Mouse (Mus musculus) ES-CJ7 (cell line): ENCODE measurements around the gene Nt5dc2.
A peak's percentile ranks its signal among the peaks of the same experiment; 100 is the strongest.

Experiments used
- DNase-seq: peaks from one replicate; pipeline ENCODE4 v3.0.0; 2011; ENCODE audit warnings: low read depth, low spot score

The Nt5dc2 gene

DNA sequence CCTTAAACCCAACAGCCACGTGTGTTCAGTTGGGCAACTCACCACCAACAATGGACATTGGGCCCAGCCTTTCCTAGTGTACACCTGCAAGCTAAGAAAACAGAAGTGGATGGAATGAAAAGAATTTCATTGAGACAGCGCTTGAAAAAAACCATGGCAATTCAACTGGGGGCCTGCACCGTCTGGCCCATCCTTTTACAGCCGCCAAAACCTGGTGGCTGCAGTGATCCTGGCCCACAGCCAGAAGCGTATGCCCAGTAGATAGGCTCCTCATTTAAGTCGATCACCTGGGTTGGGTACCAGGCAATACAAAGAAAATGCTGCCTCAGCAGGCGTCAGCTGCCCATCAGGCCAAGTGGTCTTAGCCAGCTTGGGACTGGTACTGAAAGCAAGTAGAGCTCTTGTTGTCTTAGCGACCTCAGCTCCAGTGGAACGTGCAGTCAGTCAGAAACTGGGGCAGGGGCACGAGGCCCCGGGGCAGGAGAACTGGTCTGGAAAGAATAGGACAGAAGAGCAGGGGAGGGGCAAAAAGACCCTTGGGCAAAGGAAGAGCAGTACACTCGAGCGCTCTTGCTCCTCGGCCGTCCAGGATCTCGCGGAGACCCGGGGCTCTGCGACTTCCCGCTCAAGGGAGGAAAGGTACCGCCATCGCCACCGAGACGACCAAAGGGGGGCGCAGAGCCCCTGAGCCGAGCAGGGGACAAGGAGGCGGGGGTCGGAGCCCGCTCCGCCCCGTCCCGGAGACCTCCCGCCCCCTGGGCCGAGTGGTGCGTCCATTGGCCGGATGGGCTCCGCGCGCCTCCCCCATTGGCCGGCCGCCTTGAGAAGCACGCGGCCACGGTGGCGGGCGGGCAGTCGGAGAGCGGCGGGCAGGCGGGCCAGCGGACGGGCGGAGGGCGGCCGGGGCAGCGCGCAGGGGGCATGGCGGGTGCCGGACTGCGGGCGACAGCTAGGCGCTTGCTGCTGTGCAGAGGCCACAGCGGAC lies at the start of gene Nt5dc2:
TSS of gene Nt5dc2 (plus strand) at position 818 of the 985 bp plus-strand sequence.
- peak; percentile 75 for DNase-seq

DNA sequence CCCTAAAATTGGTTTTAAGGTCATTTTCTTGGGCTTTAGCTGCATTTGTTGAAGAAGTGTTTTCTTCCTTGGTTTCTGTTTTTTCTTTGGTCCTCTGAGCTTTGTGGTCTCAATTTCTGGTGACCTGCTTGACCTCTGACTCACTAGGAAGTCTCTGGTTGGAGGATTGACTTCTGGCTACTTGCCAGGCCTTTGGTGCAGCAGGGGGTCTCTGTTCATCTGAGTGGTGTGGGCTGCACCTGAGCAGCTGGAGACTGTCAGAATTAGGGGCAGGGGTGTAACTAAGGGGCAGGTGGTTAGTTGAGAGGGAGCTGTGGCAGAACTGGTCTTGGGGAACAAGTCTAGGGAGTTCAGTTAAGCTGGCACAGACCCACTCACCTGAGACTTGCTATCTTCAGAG lies 49.7 kb upstream of the Nt5dc2 start:
- DNase-seq, result peak; percentile 66

DNA sequence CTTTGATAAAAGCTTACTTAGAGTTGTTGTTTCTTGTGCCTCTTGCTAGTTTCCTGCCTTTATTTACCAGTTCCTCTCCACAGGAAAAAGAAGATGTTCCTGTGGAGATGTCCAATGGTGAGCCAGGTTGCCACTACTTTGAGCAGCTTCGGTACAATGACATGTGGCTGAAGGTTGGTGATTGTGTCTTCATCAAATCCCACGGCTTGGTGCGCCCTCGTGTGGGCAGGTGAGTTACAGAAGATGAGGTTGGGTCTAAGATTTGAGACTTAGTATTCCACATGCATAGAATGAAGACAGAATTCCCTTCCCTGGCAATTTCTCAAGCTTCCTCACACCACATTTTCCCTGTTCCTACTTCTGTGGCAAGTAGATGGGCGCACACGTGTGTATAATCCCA lies 43.4 kb upstream of the Nt5dc2 start:
- peak; percentile 71 for DNase-seq

DNA sequence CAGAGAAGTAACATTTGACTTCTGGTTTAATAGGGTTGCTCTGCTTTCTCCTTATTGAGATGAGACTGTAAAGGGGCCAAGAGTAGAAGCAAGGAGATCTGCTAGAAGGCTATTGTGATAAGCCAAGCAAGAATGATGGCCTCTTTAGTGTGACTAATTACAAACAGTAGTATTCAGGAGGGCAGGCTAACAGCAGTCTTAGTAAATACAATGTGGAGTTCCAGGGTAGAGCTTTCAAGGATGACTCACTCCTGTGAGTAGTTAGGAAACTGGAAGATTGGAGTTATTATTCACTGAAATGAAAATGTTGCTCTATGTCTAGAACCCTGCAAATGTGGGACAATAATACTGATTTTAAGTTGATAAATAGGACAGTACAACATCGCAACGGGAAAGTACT lies 42.3 kb upstream of the Nt5dc2 start:
- no peak for DNase-seq

DNA sequence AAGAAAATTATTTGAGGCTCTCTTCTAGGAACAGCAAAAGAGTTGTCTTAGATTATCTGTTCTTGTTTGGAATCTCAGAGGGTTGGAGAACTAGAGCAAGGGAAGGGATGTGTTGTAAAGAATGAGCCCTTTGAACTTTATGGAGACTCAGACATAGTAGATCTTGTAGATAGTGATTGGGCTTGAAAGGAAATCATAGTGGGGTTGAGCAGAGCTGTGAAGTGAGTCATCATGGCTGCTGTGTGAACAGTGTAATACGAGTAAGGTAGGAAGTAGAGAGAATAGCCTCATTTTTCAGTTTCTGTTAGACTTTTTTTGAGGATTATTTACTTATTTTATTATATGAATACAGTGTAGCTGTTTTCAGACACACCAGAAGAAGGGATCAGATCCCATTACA lies 40.9 kb upstream of the Nt5dc2 start:
- DNase-seq, result no peak

DNA sequence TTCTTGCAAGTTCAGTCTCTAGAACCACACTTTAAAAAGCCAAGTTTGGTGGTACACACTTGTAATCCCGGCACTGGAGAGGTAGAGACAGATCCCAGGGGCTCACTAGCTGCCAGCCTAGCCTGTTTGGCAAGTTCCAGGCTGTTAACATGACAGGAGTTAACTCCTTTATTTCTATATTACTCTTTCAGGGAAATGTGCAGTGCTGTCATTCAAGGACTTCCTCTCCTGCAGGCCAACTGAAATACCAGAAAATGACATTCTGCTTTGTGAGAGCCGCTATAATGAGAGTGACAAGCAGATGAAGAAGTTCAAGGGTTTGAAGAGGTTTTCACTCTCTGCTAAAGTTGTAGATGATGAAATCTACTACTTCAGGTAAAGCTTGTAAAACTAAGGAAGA lies 25.7 kb upstream of the Nt5dc2 start:
- no peak for DNase-seq

DNA sequence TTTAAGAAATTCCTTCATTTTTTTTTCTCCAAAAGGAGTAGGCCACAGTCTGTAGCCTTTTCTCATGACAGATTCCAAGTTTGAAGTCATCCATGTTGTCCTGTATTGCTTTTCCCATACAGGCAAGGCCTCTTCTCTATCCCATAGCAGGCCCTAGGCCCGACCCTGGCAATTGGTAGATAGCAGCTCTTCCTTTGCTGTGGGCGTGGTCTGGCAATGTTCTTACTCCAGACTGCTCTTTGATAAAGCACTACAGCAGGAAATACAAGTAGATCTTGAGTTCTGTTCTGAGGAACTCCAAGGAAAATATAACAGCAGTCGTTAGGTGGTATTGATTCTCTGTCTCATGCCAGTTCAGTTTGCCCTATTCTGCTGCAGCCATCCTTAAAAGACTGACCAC lies 20.2 kb upstream of the Nt5dc2 start:
- DNase-seq, result no peak

DNA sequence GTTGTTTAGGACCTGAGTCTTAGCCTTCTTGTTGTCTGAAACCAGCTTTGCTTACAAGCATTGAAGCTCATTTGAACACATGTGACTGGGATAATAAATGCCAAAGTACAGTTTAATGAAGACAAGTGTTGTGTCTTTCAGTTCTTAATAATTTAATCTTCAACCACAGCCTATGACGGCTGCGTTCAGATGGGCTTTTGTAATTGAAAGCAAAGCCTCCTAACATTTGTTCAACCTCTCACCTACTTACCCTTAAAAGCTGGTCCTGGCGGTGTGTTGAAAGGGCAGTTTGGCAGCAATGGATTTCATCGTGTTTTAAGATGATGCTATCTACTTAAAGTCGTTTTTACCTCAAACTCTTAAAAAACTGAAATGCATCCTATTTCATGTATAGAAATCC lies 18.7 kb upstream of the Nt5dc2 start:
- DNase-seq, result no peak

DNA sequence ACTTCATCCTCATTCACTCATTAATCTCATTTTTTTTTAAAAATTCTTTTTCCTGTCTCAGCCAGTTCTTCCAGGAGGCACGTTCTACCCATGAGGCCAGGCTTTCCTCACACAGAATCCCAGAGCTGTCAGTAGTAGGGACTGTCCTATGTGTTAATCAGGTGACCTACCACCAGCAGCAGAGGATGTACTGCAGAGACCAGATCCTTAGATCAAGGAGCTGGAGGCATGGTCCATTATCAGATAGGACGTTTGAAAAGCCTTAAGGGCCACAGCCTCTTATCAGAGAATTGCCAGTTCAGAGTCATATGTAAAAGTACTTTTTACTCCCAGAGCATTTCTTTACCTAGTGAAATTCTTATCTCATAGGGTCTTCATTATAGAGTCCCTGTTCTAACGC lies 16.8 kb upstream of the Nt5dc2 start:
- no peak for DNase-seq

DNA sequence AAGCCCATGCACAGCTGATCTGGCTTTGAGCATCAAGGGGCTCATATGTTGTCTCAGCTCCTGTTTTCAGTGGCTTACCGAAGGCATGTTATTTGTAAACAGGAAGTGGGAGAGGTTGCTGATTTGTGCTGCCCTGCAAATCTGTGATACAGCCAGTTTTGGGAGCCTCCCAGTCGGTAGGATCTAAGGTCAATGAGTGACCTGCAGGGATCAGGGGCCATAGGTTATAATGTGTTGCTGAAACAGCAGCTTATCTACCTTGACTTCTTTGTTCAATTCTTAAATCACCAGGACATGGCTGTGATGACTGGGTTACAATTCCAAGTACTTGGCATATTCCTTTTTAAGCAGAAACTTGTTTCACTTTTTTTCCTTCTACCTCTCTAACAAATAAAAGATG lies 15.3 kb upstream of the Nt5dc2 start:
- no peak for DNase-seq

DNA sequence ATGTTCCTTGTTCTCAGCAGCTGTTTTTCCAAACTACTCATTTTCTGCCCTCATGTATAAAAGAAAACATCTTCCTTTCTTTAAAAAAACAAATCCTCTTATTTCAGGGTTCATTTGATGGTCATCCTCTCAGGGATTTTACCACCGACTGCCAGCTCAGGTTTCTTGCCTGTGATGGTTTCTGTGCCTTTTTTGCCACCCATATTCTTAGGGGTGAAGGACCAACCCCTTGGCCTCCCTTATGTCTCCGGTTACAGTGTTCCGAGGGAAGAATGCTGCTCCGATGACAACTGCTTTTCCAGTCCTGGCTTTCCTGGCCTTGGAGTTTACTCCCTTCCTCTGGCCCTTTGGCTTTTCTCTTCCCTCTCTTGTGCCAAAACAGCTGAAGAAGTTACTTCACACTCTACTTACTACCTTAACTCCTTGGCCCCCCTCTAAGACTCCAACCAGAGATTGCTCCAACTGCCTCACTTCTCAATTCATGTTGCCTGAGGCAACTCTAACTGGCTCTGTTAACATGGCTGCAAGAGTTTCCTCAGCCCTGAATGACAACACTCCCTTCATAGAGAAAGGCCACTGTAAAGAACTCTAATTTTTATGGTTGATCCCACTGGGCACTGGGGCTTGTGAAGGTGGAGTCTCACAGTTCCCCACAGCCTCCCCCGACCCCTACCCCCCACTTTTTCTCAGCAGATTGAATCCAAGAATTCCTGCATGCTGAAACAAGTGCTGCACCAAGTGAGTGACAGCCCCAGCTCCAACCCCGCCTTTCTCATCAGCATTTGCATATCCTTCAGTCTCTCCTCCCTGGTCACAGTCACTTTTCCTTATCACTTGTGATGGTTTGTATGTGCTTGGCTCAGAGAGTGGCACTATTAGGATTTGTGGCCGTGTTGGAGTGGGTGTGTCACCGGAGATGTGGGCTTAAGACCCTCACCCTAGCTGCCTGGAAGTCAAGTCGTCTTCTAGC lies 5.5 kb upstream of the Nt5dc2 start:
- DNase-seq, result no peak

DNA sequence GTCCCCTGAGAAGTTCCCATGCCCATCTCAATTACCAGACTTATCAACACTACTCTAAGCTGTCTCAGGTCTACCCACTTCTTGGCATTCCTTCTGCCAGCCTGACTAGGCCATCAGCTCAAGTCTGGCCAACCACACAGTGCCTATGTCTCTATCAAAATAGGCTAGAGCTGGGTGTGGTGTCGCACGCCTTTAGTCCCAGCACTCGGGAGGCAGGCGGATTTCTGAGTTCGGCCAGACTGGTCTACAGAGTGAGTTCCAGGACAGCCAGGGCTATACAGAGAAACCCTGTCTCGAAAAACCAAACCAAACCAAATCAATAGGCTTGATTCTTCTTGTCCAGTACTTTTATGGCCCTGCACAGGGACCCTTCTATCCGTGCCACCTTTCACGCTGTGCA lies 4.0 kb upstream of the Nt5dc2 start:
- no peak for DNase-seq

DNA sequence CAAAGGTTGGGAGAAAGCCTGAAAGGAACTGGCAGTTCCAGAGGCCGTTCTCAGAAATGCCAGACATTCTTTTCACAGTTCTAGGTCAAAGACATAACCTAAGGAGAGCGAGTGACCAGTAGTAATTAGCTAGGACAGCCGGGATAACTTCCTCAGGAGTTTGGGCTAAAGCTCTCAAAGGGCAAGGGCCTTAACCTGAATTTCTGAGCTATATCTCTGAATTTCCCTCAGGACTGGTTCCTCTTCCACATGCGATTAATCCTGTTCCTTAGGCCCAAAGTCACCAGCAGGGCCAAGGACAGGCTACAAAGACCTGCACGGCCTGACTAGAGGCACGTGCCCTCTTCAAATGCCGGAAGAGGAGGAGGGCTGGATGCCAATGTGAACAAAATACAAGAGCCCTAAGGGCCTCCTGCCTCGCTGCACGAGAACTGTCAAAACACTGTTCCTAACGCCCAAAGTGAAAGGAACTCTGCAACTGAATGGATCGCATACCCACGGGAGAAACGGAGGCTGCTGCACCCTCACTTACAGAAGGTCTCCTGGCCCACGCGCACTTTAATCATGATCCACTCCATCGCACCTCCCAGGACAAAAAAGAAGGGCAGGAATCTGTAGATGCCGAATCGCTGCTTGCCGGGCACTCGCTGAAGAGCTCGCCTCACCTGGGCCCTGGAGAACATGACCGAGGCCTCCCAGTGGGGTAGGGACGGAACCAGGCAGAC lies 2.6 kb upstream of the Nt5dc2 start:
- DNase-seq, result peak; percentile 45

DNA sequence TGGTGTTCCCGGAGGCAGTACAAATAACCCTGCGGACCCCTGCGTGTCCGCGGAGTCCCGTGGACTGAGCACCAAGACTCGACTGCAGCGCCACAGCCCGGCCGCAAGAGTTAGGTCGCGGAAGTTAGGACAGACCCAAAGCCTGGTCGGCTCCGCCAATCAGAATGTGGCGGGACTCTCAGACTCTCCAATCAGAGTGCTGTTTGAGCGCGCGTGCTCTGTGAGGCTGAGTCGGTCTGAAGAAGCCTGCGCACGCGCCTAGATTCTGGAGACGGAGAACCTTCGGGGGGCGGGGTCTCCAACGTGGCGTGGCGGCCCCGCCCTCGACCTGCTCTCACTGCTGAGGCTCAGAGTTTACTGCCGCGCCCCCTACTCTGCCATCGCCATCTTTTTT lies 2.0 kb upstream of the Nt5dc2 start, which contains the start of gene Smim4:
TSS of gene Smim4 (minus strand) at position 131 of the 394 bp plus-strand sequence.
- DNase-seq, result peak; percentile 99

DNA sequence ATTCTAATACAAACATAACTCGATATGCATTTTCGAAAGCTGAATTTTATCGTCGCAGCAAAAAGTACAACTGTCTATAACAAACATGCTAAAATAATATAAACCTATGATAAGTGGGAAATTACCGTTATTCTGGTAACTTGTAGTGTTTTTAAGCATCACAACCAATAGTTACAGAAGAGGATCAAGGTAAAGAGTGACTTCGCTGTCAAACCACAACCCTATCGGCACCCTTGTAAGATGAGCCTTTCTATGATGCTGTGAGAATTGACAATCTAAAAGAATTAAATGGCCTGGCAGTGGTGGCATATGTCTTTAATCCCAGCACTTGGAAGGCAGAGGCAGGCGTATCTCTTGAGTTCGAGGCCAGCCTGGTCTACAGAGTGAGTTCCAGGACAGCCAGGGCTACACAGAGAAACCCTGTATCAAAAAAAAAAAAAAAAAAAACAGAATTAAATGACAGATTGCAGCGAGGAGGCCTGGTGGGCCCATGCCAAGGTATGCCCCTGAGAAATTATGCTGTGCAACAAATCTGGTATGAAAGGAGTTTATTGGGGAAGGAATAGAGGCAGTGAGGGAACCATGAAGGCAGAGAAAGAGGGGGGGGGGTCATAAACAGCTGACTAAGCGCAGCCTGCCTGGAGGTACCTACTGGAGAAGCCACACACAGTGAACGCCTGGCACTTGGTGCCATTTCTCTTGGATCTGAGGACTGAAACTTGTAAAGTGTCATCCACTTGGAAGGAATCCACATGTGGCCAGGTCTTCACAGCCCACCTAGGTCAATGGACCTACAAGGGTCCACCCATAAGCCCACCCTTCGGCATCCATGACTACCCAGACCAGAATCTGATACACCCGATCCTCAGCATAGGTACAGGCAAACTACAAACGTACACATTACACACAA lies 1.3 kb upstream of the Nt5dc2 start:
- no peak for DNase-seq

DNA sequence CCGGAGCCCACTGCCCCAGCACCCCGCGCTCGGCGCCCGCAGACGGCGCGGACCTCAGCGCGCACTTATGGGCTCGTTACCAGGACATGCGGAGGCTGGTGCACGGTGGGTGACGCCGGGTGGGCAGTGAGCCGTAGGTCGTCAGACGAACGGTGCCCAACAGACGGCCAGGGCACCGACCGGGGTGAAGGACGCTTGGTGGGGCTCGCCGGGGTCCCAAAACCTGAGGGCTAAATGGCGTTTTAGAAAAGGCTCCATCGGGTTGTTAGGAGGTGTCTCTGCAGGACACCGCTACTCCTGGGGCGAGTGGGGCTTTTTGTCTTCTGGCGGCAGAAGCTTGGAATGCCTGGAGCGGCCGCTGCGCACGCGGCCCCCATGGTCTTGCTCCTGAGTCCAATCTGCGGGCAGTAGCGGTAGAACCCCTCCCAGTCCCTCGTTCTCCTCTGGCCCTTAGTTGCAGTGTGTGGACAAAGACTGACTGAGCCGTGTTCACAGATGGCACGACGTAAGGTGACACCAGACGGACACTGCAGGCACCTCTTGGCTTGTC lies 494 bp downstream of the Nt5dc2 start:
- DNase-seq, result no peak

DNA sequence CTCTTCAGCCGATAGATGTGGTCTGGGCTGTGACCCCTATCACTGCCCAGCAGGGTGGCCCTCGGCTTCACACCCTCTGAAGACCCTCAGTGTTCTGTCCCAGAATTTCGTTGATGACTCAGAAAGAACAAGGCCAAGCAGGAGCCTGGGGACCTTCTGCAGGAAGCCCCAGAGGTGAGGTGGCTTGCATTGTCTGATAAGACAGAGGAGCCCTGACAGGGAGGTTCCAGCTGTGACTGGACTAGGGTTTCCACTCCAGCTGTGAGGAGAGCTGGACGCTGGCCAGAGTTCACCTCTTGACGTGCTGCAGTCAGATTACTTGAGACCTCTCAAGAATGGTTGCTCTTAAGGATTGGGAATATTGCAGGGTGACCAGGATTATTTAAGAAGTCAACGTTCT lies 1.2 kb downstream of the Nt5dc2 start:
- no peak for DNase-seq

DNA sequence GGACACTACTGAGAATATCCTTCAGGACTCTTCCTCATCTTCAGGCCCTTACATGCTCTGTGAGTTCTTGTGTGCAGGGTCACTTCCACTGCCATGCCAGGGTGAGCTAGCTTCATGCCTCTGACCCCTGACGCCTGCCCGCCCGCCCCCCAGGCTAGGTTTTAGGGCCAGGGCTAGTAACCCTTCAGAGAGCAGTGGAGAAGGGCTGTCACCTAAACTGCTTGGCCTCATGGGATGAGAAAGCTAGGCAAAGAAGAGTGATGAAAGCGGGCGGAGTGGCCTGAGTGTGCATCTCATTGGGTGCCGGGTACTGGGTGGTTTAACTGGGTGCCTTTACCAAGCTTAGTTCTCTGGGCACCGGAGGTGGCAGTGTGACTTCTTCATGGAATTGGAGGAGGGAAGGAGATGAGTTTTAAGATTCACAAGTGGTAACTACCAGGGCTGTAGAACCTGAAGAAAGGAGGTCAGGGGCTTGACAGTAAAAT lies 1.7 kb downstream of the Nt5dc2 start:
- DNase-seq, result no peak

DNA sequence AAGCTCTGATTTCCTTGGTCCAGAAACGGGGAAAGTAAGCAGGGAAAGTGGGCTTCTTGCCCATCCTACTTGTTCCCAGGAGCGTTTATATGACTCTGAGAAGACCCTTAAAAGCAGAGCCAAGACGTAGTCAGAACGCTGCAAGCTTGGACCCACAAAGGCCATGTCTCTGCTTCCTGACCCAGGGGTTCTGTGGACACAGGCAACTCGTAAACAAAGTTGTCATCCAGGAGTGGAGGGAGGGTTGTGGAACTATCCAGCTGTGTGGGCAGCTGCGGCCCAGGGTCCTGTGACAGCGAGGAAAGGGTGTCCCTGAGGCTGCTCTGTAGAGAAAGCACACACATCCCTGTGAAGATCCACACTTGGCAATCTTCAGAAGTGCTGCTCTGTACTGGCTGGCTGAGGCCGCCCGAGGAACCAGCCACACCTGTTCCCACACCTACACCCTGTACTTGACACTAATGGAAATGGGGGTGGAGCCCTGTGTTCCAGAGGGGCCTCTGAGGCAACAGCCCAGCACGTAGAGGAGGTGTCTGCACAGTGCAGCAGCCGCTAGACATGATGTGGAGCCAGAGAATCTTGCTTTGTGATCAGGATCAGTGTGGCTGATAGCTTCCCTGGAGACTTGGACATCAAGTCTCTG lies 2.3 kb downstream of the Nt5dc2 start:
- no peak for DNase-seq
